Mouse (Mus musculus): Measurements from ENCODE around the gene Lamtor1.

DNA sequence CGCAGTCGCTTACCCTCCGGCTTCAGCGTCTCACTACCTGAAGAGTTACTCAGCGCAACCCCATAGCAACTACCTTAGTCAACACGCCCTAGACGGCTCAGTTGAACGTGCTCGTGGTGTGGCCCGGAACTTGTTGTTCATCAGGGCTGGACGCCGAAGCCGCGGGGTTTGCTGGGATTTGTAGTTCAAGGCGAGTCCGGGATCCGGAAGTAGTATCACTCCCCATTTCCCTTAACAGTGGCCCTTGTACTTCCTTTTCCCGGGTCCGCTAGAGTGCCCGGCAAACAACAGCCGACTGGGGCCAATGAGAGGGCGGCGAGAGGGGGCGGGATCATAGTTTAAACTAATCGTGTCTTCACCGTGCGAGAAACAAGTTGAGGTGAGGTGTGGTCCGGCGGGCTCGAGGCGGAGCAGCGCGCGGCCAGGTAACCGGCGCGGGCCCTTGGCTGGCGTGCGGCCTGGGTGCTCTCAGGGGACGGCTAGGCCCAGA is 28.1 kb downstream of the Lamtor1 start, which contains the start of the genes Lrrc51 and Numa1:
- TF ChIP-seq CTCF (IDR thresholded peaks at IDR 0.05; ENCODE audit: low read depth, low read length) (no peak), POLR2A (IDR thresholded peaks at IDR 0.05; ENCODE audit: insufficient read depth, low read length) (peak; percentile 72)
